Mouse (Mus musculus) liver, adult (tissue): ENCODE results near the gene Abhd6.

Experiments
- GATA4 ChIP-seq: IDR thresholded peaks from 2 replicates; pipeline ENCODE4 v1.6.1; 2014; ENCODE audit warnings: mild to moderate bottlenecking, low read length; ENCODE audit not compliant: insufficient replicate concordance

The Abhd6 gene

DNA sequence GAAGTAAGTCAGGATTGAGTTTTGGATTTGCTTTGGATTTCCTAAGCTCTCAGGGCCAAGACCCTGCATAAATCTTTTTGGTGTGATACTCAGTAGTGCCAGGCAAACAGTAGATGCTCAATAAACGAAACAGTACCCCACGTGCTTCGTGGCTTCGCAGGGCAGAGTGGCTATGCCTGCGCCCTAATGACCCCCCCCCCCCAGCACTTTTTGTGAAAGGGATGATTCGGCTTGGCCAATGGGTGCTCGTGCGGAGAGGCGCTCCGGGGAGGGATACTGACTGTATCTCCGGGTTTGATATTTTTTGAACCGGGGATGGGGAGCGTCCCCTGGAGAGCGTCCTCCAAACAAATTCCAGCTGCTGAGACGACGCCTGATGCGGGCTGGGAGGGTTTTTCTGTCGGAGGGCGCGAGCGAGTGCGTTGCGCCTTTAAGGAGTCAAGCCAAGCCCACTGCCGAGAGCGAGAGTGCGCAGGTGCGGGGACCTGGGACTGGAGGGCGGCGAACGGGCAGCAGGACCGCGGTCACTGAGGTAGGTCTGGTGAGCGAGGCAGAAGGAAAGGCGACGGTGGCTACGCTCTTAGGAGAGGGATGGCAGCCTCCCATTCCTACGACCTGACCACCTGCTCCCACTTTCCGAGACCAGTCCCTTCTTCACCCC lies at the start of gene Abhd6:
Gene Abhd6, plus strand, starts transcription at position 471 of the 661 bp plus-strand sequence.
- no peak for TF ChIP-seq GATA4

DNA sequence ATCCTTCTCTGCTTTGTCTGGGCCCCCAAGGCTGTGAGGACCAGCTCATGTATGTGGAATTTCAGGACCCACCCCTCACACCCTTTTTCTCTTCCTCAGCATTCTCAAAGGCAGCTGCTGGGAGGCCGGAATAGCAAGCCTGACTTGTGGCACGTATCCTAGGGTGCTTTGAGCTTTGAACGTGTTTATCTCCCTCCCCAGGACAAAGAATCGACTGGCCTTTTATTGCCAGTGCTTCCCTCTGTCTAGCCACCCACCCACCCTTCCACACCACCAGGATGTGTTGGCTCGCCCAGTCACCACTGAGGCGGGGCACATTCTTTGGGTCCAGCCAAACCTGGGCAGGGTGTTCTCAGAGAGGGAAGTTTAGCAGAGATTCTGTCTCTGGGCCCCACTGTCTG lies 48.6 kb upstream of the Abhd6 start:
- TF ChIP-seq GATA4, result no peak

DNA sequence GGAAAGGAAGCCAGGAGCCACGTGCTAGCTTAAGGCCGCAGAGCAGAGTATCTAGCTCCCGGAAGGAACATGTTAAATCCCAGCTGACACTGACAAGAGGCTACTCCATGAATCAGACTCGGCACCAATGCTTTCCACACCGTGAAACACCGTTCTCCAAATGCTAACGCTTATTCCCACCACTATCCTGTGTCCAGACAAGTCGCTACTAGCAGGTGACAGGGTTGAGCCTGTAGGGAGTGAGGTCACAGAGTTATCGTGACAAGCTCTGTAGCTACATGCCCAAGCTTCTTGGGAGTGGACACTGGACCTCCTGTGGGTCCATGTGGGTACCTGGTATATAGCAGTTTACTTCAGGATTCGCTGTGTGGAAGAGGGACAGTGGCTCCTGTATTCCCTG lies 46.3 kb upstream of the Abhd6 start:
- TF ChIP-seq GATA4, result no peak

DNA sequence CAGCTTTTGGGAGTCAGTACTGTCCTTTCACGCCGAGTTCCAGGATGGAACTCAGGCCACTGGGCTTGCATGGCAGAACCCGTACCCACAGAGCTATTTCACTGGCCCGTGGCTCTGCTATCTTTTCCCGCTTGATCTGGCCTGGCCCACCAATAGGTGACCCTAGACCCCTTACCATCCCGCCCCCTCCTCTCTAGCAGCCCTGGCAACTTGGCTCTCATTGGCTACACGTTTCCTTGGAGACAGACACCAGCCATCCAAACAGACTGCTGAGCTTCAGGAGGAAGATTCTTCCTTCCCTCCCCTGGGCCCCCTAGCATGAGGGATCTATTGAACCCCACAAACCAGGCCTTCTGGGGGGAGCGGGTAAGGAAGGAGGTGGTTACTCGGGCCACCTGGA lies 45.7 kb upstream of the Abhd6 start, which contains the start of gene Gm45521:
Gene Gm45521, plus strand, starts transcription at position 240 of the 400 bp plus-strand sequence.
- TF ChIP-seq GATA4, result no peak

DNA sequence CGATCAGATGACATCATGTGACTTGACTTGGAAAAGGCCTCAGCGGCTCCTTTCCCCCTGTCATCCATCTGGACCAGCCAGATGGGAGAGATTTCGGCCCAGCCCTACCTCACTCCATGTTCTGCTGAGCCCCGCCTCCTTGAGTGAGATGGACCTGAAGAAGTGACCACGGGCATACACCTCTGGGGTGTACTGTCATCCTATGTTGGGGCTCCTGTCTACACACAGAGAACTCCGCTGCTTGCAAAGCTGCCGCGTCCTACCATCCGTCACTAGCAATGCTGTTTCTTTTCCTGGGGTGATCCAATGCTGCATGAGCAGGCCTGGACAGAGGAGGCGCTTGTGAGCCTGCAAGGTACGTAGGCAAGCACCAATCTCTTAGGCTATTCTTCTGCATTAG lies 42.1 kb upstream of the Abhd6 start:
- no peak for TF ChIP-seq GATA4

DNA sequence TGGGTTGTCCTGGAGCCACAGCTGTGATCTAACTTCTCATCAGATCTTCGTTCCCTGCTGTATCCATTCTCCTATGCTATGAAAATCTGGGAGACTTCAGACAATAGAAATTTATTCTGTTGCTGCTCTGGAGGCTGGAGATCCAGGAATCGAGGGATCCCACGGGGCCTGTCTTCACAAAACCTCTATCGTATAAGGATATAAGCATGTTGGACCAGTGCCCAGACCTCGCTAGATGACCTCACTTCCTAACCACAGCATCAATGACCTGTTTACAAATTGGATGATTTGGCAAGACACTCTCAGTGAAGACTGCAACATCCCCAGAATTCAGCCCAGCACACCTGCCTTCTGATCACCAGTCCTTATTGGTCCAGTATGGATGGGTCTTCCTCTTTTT lies 41.0 kb upstream of the Abhd6 start:
- no peak for TF ChIP-seq GATA4

DNA sequence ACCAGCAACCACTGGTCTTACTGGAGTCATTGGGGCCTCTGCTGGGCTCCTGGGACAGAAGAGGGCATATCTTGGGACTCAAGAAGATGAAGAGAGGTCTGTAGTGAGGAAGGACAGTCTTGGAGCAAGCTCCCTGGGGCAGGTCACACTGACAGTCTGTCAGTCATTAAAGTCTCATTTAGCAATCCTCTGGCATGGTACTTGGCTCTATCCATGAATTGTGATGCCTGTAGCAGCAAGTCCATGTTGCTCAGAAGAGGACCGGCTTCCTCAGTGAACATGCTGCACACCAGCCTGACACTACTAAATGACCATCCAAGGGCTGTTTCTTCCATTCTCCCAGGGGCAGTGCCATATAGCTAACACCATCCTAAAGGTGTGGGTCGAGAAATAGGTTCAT lies 40.1 kb upstream of the Abhd6 start:
- TF ChIP-seq GATA4, result no peak

DNA sequence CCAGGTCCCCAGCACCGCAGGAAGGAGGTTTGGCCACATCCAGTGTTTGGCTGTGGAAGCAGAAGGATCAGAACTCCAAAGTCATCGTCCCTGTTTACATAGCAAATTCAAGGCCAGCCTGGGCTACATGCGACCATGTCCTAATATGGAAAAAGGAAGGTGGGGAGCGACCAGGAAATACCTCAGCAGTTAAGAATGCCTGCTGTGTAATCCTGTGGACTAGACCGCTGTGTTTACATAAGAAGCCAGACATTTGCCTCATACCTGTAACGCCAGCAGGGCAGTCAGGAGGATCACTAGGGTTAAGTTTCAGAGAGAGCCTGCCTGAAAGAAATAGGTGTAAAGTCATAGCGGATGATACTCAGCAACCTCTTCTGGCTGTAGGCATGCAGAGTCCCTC lies 39.5 kb upstream of the Abhd6 start:
- no peak for TF ChIP-seq GATA4

DNA sequence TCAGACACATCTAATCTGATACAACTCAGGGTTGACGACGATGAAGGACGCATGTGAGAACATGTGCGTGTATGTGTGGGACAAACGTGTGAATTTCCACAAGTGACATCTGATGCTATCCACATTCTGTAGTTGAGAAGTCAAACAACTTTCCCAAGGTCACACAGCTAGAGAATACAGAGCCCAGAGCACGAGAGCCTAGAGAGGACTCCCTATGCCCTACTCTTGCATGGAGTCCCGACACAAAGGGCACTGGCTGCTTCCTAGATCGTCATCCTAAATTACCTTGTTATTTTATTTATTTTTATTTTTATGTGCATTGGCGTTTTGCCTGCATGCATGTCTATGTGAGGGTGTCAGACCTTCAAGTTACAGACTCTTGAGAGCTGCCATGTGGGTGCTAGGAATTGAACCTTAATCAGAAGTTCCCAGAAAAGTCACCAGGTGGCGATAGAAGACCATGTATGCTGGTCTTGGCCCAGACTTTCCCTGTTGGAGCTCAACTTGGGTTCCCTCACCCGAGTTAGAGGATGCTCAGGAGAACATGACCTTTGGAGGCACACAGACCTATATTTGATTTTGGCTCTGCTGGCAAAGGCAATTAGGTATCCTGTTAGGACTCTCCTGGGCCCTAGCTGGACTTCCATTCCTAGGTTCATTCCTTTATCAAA lies 38.3 kb upstream of the Abhd6 start:
- no peak for TF ChIP-seq GATA4

DNA sequence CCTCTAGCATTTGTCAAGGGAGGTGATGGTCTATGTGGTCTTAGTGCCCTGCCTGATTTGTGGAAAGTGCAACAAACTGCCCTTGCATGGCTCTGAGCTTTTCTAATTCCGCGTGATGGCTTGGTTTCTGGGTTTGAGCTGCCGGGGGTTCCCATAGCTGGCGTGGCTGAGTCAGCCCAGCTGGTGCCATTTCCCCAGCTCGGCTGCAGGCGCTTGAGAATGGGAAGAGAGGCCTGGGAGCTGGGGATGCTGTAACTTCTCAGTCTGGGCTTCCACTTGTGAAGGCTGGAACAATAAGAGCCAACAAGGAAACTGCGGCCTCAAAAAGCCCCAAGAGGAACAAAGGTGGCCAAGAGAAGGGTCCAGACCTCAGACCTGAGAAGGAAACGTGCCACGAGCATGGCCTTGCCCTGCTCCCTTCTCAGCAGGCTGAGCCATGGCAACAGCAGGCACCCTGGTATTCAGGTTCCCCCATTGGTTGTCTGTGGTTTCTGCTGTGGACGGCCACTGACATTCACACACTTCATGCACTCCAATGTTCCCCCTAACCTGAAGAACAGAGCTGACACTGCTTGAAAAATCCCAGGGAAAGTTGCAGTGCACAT lies 30.7 kb upstream of the Abhd6 start:
- no peak for TF ChIP-seq GATA4

DNA sequence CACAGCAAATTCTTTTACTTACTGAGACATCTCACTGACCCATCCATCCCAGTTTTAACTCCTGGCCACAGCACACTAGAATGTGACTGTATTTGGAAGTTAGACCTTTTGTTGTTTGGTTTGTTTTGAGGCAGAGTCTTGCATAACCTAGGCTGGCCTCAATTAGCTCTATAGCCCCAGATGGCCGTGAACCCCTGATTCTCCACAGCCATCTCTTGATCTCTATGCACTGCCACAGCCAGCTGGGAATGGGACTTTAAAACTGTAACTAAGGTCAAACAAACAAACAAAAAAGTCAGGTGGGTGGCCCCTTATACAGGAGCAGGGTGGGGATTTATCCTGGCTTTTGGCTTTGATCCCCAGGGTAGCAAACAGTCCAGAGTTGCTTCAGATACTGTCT lies 28.1 kb upstream of the Abhd6 start:
- TF ChIP-seq GATA4, result peak; percentile 23; the same call in 1 of the 2 replicates

DNA sequence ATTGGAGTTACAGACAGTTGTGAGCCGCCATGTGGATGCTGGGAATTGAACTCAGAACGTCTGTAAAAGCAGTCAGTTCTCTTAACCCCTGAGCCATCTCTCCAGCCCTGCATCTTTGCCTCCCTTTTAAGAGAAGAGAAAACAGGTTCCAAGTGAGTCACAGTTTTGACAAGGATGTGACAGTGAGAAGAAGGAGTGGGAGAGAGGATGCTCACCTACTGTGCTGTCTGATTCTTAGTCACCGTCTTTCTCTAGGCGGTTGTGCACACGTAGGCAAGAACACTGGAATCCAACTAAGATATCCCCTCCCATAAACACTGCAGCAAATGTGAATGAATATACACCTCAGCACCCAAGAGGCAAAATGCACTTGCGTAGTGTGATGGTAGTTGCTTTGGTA lies 27.5 kb upstream of the Abhd6 start:
- no peak for TF ChIP-seq GATA4

DNA sequence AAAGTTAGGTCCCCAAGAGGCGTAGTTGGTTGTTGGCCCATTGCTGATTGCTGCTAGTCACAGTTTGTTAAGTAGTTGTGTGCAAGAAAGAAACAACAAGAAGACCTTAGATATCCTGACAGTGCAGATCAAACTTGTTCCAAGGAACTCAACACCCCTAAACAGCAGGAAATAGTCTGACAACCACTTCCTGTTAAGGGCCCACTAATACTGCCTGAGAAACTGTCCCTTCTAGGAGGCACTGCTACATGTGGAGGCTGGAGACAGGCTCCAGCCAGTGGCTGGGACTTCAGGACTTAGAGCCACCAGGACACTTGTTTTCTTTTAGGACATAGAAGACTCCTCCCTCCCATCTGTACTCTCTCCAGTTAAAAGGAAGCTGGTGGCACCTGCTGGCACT lies 25.2 kb upstream of the Abhd6 start:
- TF ChIP-seq GATA4, result no peak

DNA sequence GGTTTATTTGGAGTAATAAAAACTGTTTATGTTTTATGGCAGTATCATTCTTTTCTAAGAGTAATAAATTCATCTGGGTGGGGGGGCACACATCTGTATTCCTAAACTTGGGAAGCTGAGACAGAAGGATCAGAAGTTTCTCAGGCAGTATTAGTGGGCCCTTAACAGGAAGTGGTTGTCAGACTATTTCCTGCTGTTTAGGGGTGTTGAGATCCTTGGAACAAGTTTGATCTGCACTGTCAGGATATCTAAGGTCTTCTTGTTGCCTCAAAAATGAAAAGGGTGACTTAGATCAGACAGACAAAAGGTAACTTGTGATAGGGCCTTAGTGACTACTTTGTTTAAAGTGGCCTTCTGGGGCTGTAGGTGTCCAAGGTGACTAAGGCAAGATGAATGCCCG lies 24.5 kb upstream of the Abhd6 start:
- TF ChIP-seq GATA4, result no peak

DNA sequence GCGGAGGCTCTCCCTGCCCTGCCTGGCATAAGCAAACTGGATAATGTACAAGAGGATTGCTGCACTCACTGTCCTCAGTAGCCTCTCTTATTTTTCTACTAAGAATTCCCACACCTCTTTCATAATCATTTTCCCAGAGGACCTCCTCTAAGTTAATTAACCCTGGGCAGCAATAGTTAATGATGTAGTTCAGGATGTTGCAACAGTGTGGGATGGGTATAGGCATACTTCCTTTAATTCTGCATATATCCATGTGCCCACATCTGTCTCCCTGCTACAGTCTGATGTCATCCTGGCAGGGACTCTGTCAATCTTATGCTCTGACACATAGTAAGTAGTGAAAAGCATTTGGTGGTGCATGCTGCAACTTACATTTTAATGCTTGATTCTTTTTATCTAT lies 21.5 kb upstream of the Abhd6 start:
- no peak for TF ChIP-seq GATA4

DNA sequence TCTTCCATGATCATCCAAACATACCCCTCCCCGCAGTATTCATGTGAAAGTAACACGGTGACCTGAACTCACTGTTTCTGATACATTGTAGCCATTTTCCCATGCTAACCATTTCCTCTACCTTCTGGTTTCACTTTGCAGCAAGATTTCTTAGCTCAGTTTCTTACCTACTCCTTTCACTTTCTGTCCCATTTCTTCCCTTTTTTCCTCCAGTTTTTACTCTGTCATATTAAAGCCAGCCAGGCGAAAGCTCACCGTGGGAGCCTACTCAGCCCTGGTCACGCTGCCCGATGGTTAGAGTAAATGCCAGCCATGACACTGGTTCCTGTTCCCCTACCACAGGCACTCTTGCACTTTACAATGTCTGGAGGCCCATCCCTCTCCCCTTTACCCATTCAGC lies 15.8 kb upstream of the Abhd6 start:
- TF ChIP-seq GATA4, result no peak

DNA sequence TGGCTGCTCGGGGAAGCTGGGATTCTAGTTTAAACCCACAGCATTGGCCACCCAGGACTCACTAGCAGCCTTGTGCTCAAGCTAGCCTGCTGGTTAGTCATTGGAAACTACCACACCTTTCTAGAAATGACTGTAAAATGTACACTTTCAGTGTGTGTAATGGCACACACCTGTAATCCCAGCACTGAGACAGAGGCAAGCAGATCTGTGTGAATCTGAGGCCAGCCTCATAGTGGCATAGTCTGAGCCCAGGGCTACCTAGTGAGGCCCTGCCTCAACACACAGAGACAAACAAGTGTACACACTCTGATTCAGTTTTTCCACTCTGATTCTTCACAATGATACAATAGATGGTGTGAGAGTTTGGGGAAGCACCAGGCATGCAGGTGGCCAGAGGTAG lies 13.3 kb upstream of the Abhd6 start:
- no peak for TF ChIP-seq GATA4

DNA sequence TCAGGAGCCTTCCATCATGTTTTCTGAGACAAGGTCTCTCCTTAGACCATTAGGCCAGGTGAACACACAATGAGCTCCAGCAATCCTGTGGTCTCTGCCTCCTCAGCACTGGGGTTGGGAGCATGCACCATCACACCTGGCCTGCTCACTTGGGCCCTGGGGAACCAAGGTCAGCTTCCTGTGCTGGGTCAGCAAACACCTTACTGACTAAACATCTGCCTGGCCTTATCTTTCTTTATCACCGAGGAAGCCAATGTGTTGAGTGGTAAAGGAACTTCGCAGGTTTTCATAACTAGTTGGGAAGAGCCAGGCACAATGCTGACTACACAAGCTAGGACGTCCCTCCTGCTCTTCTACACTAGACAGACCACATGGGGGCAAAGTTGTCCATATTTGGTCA lies 12.7 kb upstream of the Abhd6 start:
- TF ChIP-seq GATA4, result no peak
